Comparison of ENCODE assay signal across 15 mouse cellular contexts in the genomic region with DNA sequence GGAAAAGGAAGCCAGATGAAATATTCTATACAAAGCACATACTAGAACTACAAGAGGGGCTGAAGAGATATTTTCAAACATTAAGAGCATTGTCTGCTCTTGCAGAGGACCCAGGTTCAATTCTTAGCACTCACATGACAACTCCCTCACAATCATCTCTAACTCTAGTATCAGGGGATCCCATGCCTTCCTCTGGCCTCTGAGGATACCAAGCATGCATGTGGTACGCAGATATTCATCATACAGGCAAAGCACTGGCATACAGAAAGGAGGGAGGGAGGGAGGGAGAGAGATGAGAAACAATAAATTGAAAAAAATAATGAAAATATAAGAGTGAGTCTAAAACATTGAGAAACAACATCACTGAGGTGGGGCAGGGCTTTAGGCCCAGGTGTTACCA.
"Had no signal": no experiment of that assay in that cellular context is flagged by ENCODE, and none has a peak within 500 bp of the region (broad histone marks: within the 10 kb centered on the region; RNA-seq: fewer than 3 reads in every experiment).

No protein-coding gene starts in this region.

- H3K36me3 ChIP-seq: limb, embryonic 13.5 days; midbrain, embryonic 12.5 days; neural tube, embryonic 13.5 days; stomach, embryonic 15.5 days had no signal

- H3K4me2 ChIP-seq: limb, embryonic 13.5 days; midbrain, embryonic 12.5 days; neural tube, embryonic 13.5 days; stomach, embryonic 15.5 days had no signal

- DNase-seq: kidney, adult 2 months; kidney, postnatal 25 days; layer of hippocampus, adult 9-11 months; left cerebral cortex, postnatal 4 days; lung, adult 18-20 months; lung, postnatal 36 days; retina, postnatal 1 day; thymus, adult 2 months; thymus, postnatal 36 days had no signal

- H3K27ac ChIP-seq: limb, embryonic 13.5 days; midbrain, embryonic 12.5 days; neural tube, embryonic 13.5 days; stomach, embryonic 15.5 days had no signal

- H3K27me3 ChIP-seq: limb, embryonic 13.5 days; midbrain, embryonic 12.5 days; neural tube, embryonic 13.5 days; stomach, embryonic 15.5 days had no signal

- H3K4me3 ChIP-seq: limb, embryonic 13.5 days; midbrain, embryonic 12.5 days; neural tube, embryonic 13.5 days; stomach, embryonic 15.5 days had no signal

- ATAC-seq: intestine, embryonic 16.5 days; midbrain, embryonic 16.5 days had no signal

- H3K9ac ChIP-seq: limb, embryonic 13.5 days; midbrain, embryonic 12.5 days; neural tube, embryonic 13.5 days; stomach, embryonic 15.5 days had no signal

- H3K9me3 ChIP-seq: limb, embryonic 13.5 days; midbrain, embryonic 12.5 days; neural tube, embryonic 13.5 days; stomach, embryonic 15.5 days had no signal
